Mouse (Mus musculus) ovary, adult 18-20 months (tissue): ENCODE results near the gene Fzd1.

Experiments
- DNase-seq: peaks from one replicate; pipeline ENCODE4 v3.0.0; 2022; ENCODE audit warnings: low spot score, mixed read lengths

The Fzd1 gene

DNA sequence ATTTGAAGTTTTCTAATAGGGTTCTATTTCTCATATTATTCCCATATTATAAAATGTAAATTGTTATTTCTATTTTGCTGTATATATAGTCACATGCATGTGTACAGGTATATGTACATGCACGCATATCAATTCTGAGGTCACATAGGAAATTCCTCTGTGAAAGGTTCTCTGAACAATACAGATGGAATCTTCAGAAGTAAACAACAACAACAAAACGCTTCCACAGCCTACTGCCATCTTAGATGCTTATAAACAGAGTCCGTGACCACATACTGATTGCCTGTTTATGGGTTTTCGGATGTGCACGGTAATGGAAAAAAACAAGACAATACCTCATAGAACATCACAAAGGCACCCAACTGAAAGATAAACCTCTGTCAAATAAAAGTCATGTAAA is 4.7 kb downstream of the Fzd1 start:
- no peak for DNase-seq

DNA sequence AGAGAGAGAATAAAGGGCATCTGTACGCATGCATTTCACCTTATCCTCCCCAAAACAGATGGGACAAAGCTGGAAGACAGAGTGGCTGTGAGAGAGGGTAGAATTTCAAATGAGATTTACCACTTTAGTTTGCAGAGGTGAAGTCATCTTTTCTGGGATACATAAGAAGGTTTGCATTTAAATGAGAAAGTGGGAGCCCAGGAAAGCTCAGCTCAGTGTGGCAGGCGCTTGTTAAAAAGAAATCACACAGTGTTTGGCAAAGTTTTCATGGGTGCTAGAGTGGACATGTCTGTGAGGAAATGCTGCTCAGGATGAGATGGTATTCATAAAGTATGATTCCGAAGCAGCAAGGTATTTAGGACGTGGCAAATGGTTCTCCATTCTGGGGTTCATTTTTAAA is 15.1 kb downstream of the Fzd1 start:
- DNase-seq, result no peak

DNA sequence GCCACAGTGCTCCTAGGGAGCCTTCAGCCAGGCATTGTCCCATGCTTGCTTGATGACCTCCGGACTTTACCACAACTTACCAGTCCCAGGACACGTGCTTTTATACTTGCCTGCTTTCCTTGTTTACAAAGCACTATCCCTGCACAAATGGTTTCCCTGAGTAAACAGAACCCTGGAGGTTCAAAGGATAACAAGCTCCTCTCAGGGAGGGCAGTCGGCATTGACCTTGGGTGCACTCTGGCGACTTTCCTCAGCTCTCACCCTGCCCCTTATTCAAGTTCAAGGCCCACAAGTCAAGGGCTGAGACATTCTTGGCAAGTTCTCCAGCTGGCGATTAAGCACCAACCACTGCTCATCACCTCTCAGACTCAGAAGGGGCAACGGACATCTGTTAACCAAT is 20.8 kb downstream of the Fzd1 start:
- no peak for DNase-seq

DNA sequence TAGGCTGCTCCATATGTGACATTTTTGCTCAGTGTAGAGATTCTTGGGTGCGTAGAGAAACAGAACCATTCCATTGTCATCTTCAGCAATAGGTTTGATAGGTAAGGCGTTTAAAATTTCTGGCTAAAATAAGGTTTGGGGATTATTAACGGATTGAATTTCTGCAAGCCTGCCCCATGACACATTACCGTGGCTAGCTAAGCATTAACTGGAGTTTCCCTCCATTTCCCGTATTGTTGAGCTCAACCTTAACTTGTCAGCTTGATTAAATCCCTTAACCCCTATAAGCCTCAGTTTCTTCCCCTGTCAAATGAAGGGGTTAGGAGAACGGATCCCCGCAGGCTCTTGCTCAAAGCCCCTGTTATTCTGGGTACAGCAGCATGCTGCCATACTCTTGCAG is 22.4 kb downstream of the Fzd1 start:
- DNase-seq, result no peak

DNA sequence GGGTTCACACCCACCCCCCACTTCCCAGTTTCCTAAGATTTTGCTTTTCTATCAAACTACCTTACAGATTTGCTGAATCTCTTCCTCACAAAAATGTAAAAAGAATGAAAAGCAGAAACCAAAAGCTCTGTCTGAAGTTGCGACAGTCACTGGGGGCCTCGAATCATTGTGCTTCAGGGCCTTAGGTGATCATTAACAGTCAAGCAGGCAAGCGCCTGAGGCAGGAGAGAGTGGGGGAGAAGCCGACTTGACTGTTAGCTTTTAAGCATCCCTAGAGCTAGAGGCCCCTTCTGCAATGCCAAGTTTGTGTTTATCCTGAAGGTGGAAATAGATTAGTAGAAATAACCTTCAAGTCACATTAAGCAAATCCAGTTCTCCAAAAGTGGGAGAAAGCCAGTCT is 24.6 kb downstream of the Fzd1 start:
- no peak for DNase-seq

DNA sequence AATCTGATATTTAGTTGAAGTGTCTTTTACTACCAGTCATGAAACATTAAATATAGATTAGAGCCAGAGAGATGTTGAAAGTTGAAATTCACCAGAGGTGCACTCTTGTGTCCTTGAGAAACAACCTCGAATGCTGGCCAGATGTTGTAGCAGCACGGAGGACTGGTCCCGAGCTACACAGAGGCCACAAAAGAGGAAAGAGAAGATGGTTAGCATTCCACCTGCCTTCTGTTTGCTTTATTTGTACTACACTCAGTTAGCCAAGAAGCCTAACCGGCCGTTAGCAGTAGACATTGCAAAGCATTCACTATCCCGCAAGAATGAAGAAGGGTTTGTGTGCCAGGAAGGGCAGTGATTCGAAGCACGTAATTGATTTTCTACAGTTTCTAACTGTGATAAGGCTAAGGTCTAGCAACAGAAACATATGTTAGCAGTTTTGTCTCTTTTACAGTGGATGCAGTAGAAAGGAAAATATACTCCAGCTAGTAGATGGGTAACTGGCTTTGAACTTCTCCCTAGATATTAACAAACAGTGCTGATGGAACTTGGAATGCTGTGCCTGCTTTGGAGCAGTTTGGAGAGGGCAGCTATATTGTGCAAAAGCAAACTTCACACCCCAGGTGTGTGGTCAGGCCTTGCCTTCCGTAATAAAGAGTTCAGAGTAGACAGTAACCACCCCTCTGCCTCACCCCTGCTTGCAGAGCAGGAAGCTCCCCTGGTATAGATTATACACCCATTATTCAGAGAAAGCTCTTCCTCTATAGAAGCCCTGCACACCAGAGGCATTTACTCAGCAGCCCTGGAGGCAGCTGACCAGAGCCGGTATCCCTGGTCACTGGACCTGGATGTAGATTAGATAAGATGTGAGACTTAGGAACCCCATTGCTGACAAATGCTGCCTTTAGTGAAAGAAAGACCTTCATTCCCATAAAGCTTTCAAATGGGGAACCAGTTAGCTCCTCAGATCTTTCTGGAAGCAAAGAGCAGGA is 25.3 kb downstream of the Fzd1 start:
- DNase-seq, result no peak

DNA sequence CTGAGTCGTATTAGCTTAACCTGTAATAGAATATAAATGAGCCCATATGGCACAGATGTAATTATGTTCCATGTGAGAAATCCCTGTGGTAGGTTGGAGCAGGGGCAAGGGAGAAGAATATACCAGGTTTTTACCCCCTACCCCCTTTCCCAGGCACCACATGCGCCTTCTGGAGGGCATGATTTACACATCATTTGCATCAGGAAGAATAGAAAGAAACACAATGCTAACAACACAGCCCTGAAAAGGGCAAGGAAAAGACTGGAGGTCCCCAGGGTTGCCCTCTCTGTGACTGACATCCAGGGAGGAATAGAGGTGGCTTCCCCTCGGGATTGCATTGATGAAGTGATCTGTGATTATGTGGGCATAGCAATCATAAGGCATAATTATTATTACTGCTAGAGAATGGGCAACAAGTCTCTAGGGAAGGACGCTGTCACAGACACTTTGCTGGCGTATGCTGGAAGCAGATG is 26.1 kb downstream of the Fzd1 start:
- DNase-seq, result no peak

DNA sequence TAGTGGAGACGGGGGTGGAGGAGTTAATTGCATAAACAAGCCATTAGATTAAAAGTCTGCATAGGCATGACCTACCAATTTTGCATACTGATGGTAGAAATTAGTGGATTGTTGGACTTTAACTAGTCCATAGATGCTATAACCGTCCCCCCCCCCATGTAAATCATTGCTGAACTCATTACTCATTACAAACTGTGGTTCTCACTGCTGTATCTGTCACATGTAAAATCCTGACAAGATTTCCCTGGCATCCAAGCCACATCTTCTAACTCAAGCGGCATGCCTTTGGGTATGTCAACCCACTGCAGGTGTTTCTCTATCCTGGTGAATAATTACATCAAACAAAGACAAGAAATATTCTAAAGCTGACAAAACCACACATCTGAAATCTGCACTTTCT is 26.8 kb downstream of the Fzd1 start:
- no peak for DNase-seq
